Mouse (Mus musculus): Measurements from ENCODE around the gene Wasl. TPM values are rescaled to one million over a fixed set of nuclear protein-coding genes. Genes with fewer than 3 reads are reported as not detected.
A peak's percentile ranks its signal among the peaks of the same experiment; 100 is the strongest.

Gene Wasl
- total RNA-seq (2014; fragmentation: Nextera tagmentation) (46.9 and 60.4 TPM in 2 replicates), total RNA-seq (2017) (9.0 and 9.6 TPM in 2 replicates), polyA plus RNA-seq (2012) (26.0 and 27.5 TPM in 2 replicates)

DNA sequence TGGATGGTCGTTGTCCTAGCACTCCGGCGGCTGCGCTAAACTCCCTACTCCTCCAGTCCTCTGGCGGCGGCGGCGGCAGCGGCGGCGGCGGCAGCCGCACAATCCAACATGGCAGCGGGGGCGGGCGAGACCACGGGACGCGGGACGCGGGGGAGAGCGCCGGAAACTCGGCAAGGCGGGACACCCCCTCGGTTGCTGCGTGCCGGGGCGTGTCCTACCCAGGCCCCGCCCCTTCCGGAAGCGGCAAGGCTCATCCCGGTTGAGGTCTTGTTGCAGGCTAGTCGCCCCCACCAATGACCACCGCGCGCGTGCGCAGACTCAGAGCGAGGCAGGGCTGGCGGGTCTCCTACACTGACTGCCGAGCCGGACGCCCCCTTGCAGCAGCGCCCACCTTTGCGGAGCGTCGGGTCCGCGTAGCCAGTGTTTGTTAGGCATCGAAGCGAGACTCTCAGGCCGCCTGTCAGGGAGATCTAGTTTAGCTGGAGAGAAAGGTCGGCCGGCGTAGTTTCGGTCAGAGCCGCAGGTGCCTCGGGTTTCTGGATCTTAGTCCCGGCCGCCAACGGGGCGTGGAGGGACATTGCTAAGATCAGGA lies at the start of gene Wasl:
Gene Wasl (minus strand): TSS at position 143 of the 592 bp plus-strand sequence.
- DNase-seq (ENCODE audit: low spot score) (peak; percentile 98), ATAC-seq (ENCODE audit: extremely low read depth, insufficient number of reproducible peaks, low FRiP score, poor library complexity, severe bottlenecking) (peak; percentile 87)
- peak within 1 kb of the TSS; percentile 93 for H3K4me3 ChIP-seq (ENCODE audit: low read depth, low read length)
- peaks cover 17% of the 10 kb centered on the region for H3K4me1 ChIP-seq (ENCODE audit: insufficient read depth, low read depth, low read length)
- no peaks in the 10 kb centered on the region for H3K9me3 ChIP-seq (replicated peaks)
- H3K36me3 ChIP-seq (replicated peaks): peaks cover 10% of the 10 kb centered on the region
- TF ChIP-seq CTCF (IDR thresholded peaks at IDR 0.05; ENCODE audit: low read depth, low read length) (no peak), GATA1 (IDR thresholded peaks at IDR 0.05; ENCODE audit: borderline replicate concordance, low read length) (no peak), GATA2 (IDR thresholded peaks at IDR 0.05; ENCODE audit: borderline replicate concordance, low read depth, low read length) (no peak), POLR2AphosphoS5 (IDR thresholded peaks at IDR 0.05; ENCODE audit: insufficient replicate concordance, low read depth, low read length) (no peak), TAL1 (conservative IDR thresholded peaks at IDR 0.05; ENCODE audit: low read depth, low read length) (no peak)
- no peaks in the 10 kb centered on the region for H3K27me3 ChIP-seq (ENCODE audit: insufficient read depth, low read length)

GRCm38 (mm10) chr6:24707499-24707898 lies 42.7 kb upstream of the Wasl start:
- no peak for TF ChIP-seq POLR2AphosphoS5 (IDR thresholded peaks at IDR 0.05; ENCODE audit: insufficient replicate concordance, low read depth, low read length)
- no peak for TF ChIP-seq TAL1 (conservative IDR thresholded peaks at IDR 0.05; ENCODE audit: low read depth, low read length)
- TF ChIP-seq CTCF (IDR thresholded peaks at IDR 0.05; ENCODE audit: low read depth, low read length): no peak
- TF ChIP-seq GATA1 (IDR thresholded peaks at IDR 0.05; ENCODE audit: borderline replicate concordance, low read length): no peak
- TF ChIP-seq GATA2 (IDR thresholded peaks at IDR 0.05; ENCODE audit: borderline replicate concordance, low read depth, low read length): no peak
- Histone ChIP-seq H3K36me3 (replicated peaks) (no peaks in the 10 kb centered on the region), H3K27me3 (ENCODE audit: insufficient read depth, low read length) (peaks cover 9% of the 10 kb centered on the region; the same call in 1 of the 2 replicates), H3K4me1 (ENCODE audit: insufficient read depth, low read depth, low read length) (no peaks in the 10 kb centered on the region), H3K9me3 (replicated peaks) (no peaks in the 10 kb centered on the region), H3K4me3 (ENCODE audit: low read depth, low read length) (no peak overlapping the region)
- DNase-seq (ENCODE audit: low spot score): no peak
- ATAC-seq (ENCODE audit: extremely low read depth, insufficient number of reproducible peaks, low FRiP score, poor library complexity, severe bottlenecking): no peak

- Histone ChIP-seq H3K27me3 (ENCODE audit: insufficient read depth, low read length) (peaks cover 9% of the 10 kb centered on the region; the same call in 1 of the 2 replicates), H3K4me1 (ENCODE audit: insufficient read depth, low read depth, low read length) (no peaks in the 10 kb centered on the region), H3K4me3 (ENCODE audit: low read depth, low read length) (no peak overlapping the region), H3K36me3 (replicated peaks) (no peaks in the 10 kb centered on the region), H3K9me3 (replicated peaks) (no peaks in the 10 kb centered on the region)
- TF ChIP-seq CTCF (IDR thresholded peaks at IDR 0.05; ENCODE audit: low read depth, low read length): no peak
- no peak for TF ChIP-seq GATA1 (IDR thresholded peaks at IDR 0.05; ENCODE audit: borderline replicate concordance, low read length)
- TF ChIP-seq GATA2 (IDR thresholded peaks at IDR 0.05; ENCODE audit: borderline replicate concordance, low read depth, low read length): no peak
- no peak for TF ChIP-seq TAL1 (conservative IDR thresholded peaks at IDR 0.05; ENCODE audit: low read depth, low read length)
- no peak for TF ChIP-seq POLR2AphosphoS5 (IDR thresholded peaks at IDR 0.05; ENCODE audit: insufficient replicate concordance, low read depth, low read length)
- DNase-seq (ENCODE audit: low spot score): no peak
- no peak for ATAC-seq (ENCODE audit: extremely low read depth, insufficient number of reproducible peaks, low FRiP score, poor library complexity, severe bottlenecking)
Measured at GRCm38 (mm10) chr6:24707090-24707489, 42.3 kb upstream of the Wasl start.

GRCm38 (mm10) chr6:24697216-24697615 lies 32.4 kb upstream of the Wasl start:
- H3K9me3 ChIP-seq (replicated peaks): no peaks in the 10 kb centered on the region
- no peaks in the 10 kb centered on the region for H3K4me1 ChIP-seq (ENCODE audit: insufficient read depth, low read depth, low read length)
- no peak overlapping the region for H3K4me3 ChIP-seq (ENCODE audit: low read depth, low read length)
- TF ChIP-seq GATA2 (IDR thresholded peaks at IDR 0.05; ENCODE audit: borderline replicate concordance, low read depth, low read length): no peak
- TF ChIP-seq CTCF (IDR thresholded peaks at IDR 0.05; ENCODE audit: low read depth, low read length): no peak
- TF ChIP-seq POLR2AphosphoS5 (IDR thresholded peaks at IDR 0.05; ENCODE audit: insufficient replicate concordance, low read depth, low read length): no peak
- TF ChIP-seq TAL1 (conservative IDR thresholded peaks at IDR 0.05; ENCODE audit: low read depth, low read length): no peak
- TF ChIP-seq GATA1 (IDR thresholded peaks at IDR 0.05; ENCODE audit: borderline replicate concordance, low read length): no peak
- peaks cover 2% of the 10 kb centered on the region for H3K27me3 ChIP-seq (ENCODE audit: insufficient read depth, low read length)
- ATAC-seq (ENCODE audit: extremely low read depth, insufficient number of reproducible peaks, low FRiP score, poor library complexity, severe bottlenecking) (no peak), DNase-seq (ENCODE audit: low spot score) (no peak)
- no peaks in the 10 kb centered on the region for H3K36me3 ChIP-seq (replicated peaks)

- TF ChIP-seq POLR2AphosphoS5 (IDR thresholded peaks at IDR 0.05; ENCODE audit: insufficient replicate concordance, low read depth, low read length) (no peak), GATA1 (IDR thresholded peaks at IDR 0.05; ENCODE audit: borderline replicate concordance, low read length) (no peak), TAL1 (conservative IDR thresholded peaks at IDR 0.05; ENCODE audit: low read depth, low read length) (no peak), CTCF (IDR thresholded peaks at IDR 0.05; ENCODE audit: low read depth, low read length) (no peak), GATA2 (IDR thresholded peaks at IDR 0.05; ENCODE audit: borderline replicate concordance, low read depth, low read length) (no peak)
- no peak for ATAC-seq (ENCODE audit: extremely low read depth, insufficient number of reproducible peaks, low FRiP score, poor library complexity, severe bottlenecking)
Measured at GRCm38 (mm10) chr6:24696117-24696516, 31.3 kb upstream of the Wasl start.

DNA sequence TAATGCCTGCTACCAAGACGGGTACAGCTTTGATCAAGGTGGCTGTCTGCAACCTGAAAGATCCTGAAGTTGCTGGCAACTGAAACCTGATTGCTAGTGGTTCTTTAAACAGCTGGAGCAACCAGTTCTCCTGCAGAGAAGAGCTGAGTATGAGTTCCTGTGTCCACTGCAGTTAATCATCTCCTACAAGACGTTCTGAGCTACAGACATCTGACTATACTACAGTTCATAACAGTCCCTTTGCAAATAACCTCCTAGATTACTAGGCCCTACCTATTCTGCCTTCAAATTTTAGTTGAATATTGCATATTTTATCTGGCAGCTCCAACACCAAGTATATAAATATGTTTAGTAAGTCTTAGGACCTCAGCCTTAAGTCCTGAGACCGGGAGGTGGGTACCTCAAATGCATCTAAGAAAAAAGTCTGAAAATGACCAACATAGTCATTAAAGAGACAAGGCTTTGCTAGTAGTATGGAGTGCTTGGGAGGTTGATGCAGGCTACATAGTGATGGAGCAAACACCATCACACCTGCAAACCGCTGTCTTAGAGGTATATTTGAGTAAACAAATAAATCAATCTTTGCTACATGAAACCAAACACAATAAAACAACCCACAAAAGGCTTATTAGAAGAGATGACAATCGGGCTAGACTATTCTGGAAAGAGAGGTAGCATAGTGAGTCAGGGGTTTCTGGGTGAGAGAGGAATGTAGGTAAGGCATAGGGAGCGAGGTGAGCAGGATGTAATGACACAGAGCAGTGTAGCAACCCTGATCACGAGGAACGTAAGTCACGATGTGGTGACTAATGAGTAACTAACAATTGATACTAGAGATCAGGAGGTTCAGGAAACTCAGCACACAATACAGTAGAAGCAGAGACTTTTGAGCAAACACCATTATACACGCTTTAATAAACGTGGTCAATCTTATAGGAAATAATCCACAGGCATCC lies 29.9 kb upstream of the Wasl start:
- TF ChIP-seq GATA2 (IDR thresholded peaks at IDR 0.05; ENCODE audit: borderline replicate concordance, low read depth, low read length) (no peak), CTCF (IDR thresholded peaks at IDR 0.05; ENCODE audit: low read depth, low read length) (no peak), TAL1 (conservative IDR thresholded peaks at IDR 0.05; ENCODE audit: low read depth, low read length) (no peak), GATA1 (IDR thresholded peaks at IDR 0.05; ENCODE audit: borderline replicate concordance, low read length) (no peak), POLR2AphosphoS5 (IDR thresholded peaks at IDR 0.05; ENCODE audit: insufficient replicate concordance, low read depth, low read length) (no peak)
- no peak for DNase-seq (ENCODE audit: low spot score)
- H3K4me3 ChIP-seq (ENCODE audit: low read depth, low read length): no peak overlapping the region
- H3K9me3 ChIP-seq (replicated peaks): no peaks in the 10 kb centered on the region; the same call in 1 of the 2 replicates
- no peaks in the 10 kb centered on the region for H3K36me3 ChIP-seq (replicated peaks)
- H3K27me3 ChIP-seq (ENCODE audit: insufficient read depth, low read length): peaks cover 2% of the 10 kb centered on the region
- H3K4me1 ChIP-seq (ENCODE audit: insufficient read depth, low read depth, low read length): no peaks in the 10 kb centered on the region
- no peak for ATAC-seq (ENCODE audit: extremely low read depth, insufficient number of reproducible peaks, low FRiP score, poor library complexity, severe bottlenecking)

More at GRCm38 (mm10) chr6:24696117-24696516, 31.3 kb upstream of the Wasl start:
- no peaks in the 10 kb centered on the region for H3K9me3 ChIP-seq (replicated peaks)
- no peaks in the 10 kb centered on the region for H3K4me1 ChIP-seq (ENCODE audit: insufficient read depth, low read depth, low read length)
- no peak overlapping the region for H3K4me3 ChIP-seq (ENCODE audit: low read depth, low read length)
- no peak for DNase-seq (ENCODE audit: low spot score)
- no peaks in the 10 kb centered on the region for H3K36me3 ChIP-seq (replicated peaks)
- H3K27me3 ChIP-seq (ENCODE audit: insufficient read depth, low read length): peaks cover 2% of the 10 kb centered on the region
